1 mouse cellular context compared by ENCODE assay signal in the genomic region with DNA sequence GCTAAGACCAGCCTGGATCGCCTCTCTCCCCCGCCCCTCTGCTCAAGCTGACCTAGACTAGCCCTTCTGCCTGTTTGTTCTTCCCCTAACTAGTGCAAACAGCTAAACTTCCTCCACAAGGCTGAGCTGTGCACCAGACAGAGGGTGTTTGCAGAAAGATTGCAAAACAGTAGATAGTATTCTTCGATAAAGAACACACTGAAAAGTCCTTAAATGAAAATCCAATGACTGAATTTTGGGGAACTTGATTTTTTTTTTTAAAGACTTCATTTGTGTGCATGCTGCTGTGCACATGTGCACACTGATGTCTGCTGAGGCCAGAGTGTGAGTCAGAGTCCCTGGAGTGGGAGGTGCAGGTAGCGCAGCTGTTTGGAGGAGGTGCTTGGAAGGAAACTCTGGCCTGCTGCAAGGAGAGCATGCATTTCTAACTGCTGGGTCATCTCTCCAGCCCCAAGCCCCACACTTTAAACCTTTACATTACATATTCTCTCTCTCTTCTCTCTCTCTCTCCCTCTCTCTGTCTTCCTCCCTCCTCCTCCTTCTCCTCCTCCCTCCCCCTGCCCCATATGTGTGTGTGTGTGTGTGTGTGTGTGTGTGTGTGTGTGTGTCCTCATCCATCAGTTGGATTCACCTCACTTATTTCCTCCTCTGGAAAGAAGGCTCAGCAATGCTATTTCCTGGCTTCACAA.
TF ChIP-seq lines count a peak whose summit lies in the region.

No protein-coding gene starts in this region.

TF ChIP-seq in MEL, 35 proteins besides CTCF, POLR2A, EP300 and RAD21 (continued from another document):
- TF ChIP-seq ETS1 (IDR thresholded peaks at IDR 0.05; ENCODE audit: low read depth, low read length) = peak; percentile 99
- TF ChIP-seq ZKSCAN1 (IDR thresholded peaks at IDR 0.05; ENCODE audit: low read depth, low read length) = no peak
- peak; percentile 67; the same call in 1 of the 2 replicates for TF ChIP-seq TBP (IDR thresholded peaks at IDR 0.05; ENCODE audit: low read depth, low read length)
- TF ChIP-seq ZNF384 (IDR thresholded peaks at IDR 0.05; ENCODE audit: low read depth, low read length) = peak; percentile 97
- peak; percentile 57; the same call in 1 of the 2 replicates for TF ChIP-seq HCFC1 (IDR thresholded peaks at IDR 0.05; ENCODE audit: low read depth, low read length)
- TF ChIP-seq KAT2A (conservative IDR thresholded peaks at IDR 0.05; ENCODE audit: low read depth, low read length) = 0 out of 2 replicates have a peak, but pooled peaks have one; percentile 30
- TF ChIP-seq MAFK (IDR thresholded peaks at IDR 0.05; ENCODE audit: borderline replicate concordance, low read depth, low read length) = no peak
- TF ChIP-seq NRF1 (IDR thresholded peaks at IDR 0.05; ENCODE audit: insufficient read depth, low read depth, low read length, poor library complexity, severe bottlenecking) = 0 out of 2 replicates have a peak, but pooled peaks have one; percentile 51
- TF ChIP-seq TAL1 (IDR thresholded peaks at IDR 0.05; ENCODE audit: low read length) = peak; percentile 37; the same call in 1 of the 2 replicates
- no peak for TF ChIP-seq ELF1 (IDR thresholded peaks at IDR 0.05; ENCODE audit: low read depth, low read length)
- peak; percentile 85 for TF ChIP-seq RCOR1 (IDR thresholded peaks at IDR 0.05; ENCODE audit: low read depth, low read length)
- no peak for TF ChIP-seq NELFE (IDR thresholded peaks at IDR 0.05; ENCODE audit: low read depth, low read length)
- TF ChIP-seq MAZ (IDR thresholded peaks at IDR 0.05; ENCODE audit: low read depth, low read length) = no peak
- TF ChIP-seq CHD1 (IDR thresholded peaks at IDR 0.05; ENCODE audit: low read depth, low read length) = no peak
- peak; percentile 94 for TF ChIP-seq MXI1 (IDR thresholded peaks at IDR 0.05; ENCODE audit: low read depth, low read length)
- TF ChIP-seq MYC (IDR thresholded peaks at IDR 0.05; ENCODE audit: low read depth, low read length) = peak; percentile 99
- peak; percentile 53; the same call in 1 of the 2 replicates for TF ChIP-seq POLR2AphosphoS2 (IDR thresholded peaks at IDR 0.05; ENCODE audit: low read length)
- TF ChIP-seq TCF12 (IDR thresholded peaks at IDR 0.05; ENCODE audit: low read depth, low read length) = peak; percentile 70; the same call in 1 of the 2 replicates
- TF ChIP-seq MYB (IDR thresholded peaks at IDR 0.05; ENCODE audit: low read depth, low read length) = peak; percentile 58; the same call in 1 of the 2 replicates
- TF ChIP-seq JUND (IDR thresholded peaks at IDR 0.05; ENCODE audit: low read depth, low read length) = 0 out of 2 replicates have a peak, but pooled peaks have one; percentile 73
- TF ChIP-seq ZMIZ1 (IDR thresholded peaks at IDR 0.05; ENCODE audit: low read depth, low read length) = peak; percentile 45; the same call in 1 of the 2 replicates
TF ChIP-seq in MEL: peak in this region for 21.
